Mouse (Mus musculus) lung, postnatal 0 days (tissue): ENCODE measurements around the gene Emc6.

Experiments
- CTCF ChIP-seq: IDR thresholded peaks from 2 replicates; pipeline ENCODE4 v1.5.1; 2016; ENCODE audit warnings: antibody characterized with exemption, mild to moderate bottlenecking
- EP300 ChIP-seq: IDR thresholded peaks from 2 replicates; pipeline ENCODE4 v1.6.1; 2016; ENCODE audit warnings: antibody characterized with exemption, mild to moderate bottlenecking, control low read depth

- TF ChIP-seq CTCF (no peak), EP300 (no peak)
Measured at GRCm38 (mm10) chr11:73201021-73201420, 24.2 kb upstream of the Emc6 start.
